Mouse (Mus musculus): ENCODE measurements around the gene Wiz. TPM values are rescaled to one million over a fixed set of nuclear protein-coding genes. Genes with fewer than 3 reads are reported as not detected.

Wiz gene
- polyA plus RNA-seq, 1 experiment from 2014 or later: 6.2 TPM

DNA sequence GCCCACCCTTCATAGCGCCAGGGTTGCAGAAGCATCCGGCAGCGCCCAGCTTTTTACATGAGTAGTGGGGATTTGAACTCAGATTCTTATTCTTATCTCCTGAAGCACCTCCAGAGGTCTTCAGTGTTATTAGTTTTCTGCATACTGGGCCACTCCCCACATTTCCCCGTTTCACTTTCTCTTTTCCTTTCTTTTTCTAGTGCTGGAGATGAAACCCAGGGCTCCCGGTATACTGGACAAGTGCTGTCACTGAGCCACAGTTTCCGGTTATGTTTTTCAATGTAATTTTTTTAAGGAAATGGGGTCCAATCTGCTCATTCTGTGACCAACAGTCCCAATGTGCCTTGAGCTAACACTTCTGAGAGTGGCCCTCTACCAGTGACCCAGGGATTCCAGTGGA lies 22.7 kb upstream of the Wiz start:
- WGBS (ENCODE audit: insufficient replicate concordance): 65% methylated on average over 6 of the region's 6 CpGs

DNA sequence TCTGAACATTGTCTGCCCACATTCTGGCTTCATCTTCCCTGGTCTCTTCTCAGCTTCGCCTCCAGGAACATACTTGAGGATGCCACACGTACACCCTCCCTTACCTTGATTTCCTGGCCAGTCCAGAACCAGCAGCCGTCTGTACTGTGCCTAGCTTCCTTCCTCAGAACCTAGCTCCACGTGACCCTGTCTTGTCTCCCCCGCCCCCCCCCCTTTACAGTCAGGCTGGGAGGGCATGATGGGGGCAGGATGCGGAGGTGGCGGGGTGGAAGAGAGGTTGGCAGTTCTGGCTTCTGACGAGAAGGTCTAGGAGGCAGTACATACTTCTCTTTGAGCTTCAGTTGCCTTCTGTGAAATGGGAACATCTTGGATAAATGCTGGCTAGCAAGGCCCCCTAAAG lies 14.2 kb upstream of the Wiz start, which contains the start of gene Rasal3:
Rasal3 (minus strand) TSS at position 167 of the 400 bp plus-strand sequence.
- no peaks in the 10 kb centered on the region for H3K9me3 ChIP-seq (replicated peaks)
- H3K27me3 ChIP-seq: 0 out of 2 replicates have a peak, but pooled peaks cover 5% of the 10 kb centered on the region
- no peak for ATAC-seq (ENCODE audit: insufficient read depth)
- H3K27ac ChIP-seq (replicated peaks): no peak within 1 kb of the TSS; the same call in 1 of the 2 replicates
- peaks cover 13% of the 10 kb centered on the region for H3K4me1 ChIP-seq (replicated peaks)
- peak within 1 kb of the TSS; percentile 47 for H3K4me3 ChIP-seq (replicated peaks)
- no peaks in the 10 kb centered on the region for H3K36me3 ChIP-seq (replicated peaks)
- peak within 1 kb of the TSS; percentile 60 for H3K4me2 ChIP-seq
- WGBS (ENCODE audit: insufficient replicate concordance): 25% methylated on average over 8 of the region's 8 CpGs
- peak within 1 kb of the TSS; percentile 41 for H3K9ac ChIP-seq

More for the DNA sequence above, 22.7 kb upstream of the Wiz start:
- no peak overlapping the region for H3K4me3 ChIP-seq (replicated peaks)
- H3K4me1 ChIP-seq (replicated peaks): 0 out of 2 replicates have a peak, but pooled peaks cover 5% of the 10 kb centered on the region
- no peaks in the 10 kb centered on the region for H3K9me3 ChIP-seq (replicated peaks)
- no peak for ATAC-seq (ENCODE audit: insufficient read depth)
- no peak overlapping the region for H3K4me2 ChIP-seq
- no peak overlapping the region for H3K9ac ChIP-seq
- no peaks in the 10 kb centered on the region for H3K27me3 ChIP-seq
- no peak overlapping the region for H3K27ac ChIP-seq (replicated peaks)
- no peaks in the 10 kb centered on the region for H3K36me3 ChIP-seq (replicated peaks)

DNA sequence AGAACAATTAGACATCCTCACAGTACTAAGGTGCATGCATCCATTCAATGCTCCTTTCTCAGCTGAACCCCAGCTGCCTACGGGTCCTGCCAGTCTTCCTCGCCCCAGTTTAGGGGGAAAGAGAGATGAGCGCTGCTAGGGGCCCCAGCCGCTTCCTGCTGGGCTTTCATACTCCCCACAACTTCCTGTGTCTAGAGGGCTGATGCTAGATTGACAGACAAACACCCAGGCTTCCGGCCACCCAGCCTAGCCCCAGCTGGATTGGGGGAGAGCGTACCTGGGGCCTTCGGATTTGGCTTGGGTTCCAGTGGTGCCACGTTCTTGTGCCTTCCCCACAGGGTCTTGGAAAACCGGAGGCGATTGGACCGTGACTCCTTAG lies 13.5 kb upstream of the Wiz start:
- H3K4me1 ChIP-seq (replicated peaks): peaks cover 13% of the 10 kb centered on the region
- WGBS (ENCODE audit: insufficient replicate concordance): 10% methylated on average over 11 of the region's 11 CpGs
- peak; percentile 54 for ATAC-seq (ENCODE audit: insufficient read depth)
- peaks cover 6% of the 10 kb centered on the region; the same call in 1 of the 2 replicates for H3K27me3 ChIP-seq
- H3K27ac ChIP-seq (replicated peaks): no peak overlapping the region; the same call in 1 of the 2 replicates
- H3K36me3 ChIP-seq (replicated peaks): no peaks in the 10 kb centered on the region
- H3K9me3 ChIP-seq (replicated peaks): no peaks in the 10 kb centered on the region
- H3K4me2 ChIP-seq: peak overlapping the region; percentile 60
- H3K4me3 ChIP-seq (replicated peaks): peak overlapping the region; percentile 47
- H3K9ac ChIP-seq: peak overlapping the region; percentile 41

DNA sequence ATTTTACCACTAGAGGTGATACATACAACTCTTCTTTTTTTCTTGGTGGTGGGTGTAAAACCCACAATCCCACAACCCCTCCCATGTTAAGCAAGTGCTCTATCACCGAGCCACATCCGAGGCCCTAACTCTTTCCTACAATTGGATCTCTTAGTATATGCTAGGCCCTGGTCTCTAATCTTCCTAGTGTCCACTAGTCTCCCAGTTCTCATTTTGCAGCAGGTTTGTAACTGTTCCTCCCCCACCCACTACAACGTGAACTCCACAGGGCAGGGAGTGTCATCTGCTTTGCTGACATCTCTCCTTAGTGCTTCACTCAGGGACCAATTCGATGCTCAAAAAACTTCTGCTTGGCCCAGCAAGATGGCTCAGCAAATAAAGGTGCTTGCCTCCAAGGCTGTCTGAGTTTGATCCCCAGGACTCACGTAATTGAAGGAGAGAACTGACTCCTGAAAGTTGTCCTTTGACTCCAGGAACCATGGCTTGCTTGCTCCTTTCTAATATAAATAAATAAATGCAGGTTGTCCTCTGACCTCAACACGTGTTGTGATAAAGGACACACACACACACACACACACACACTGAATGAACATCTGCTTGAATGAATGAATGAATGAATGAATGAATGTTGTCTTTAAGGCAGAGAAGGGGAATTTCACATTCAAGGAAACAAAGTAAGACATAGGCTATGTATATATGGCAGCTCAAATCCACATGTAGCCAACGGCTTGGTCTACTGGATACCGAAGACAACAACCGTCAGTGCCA lies 13.0 kb upstream of the Wiz start:
- Histone ChIP-seq H3K4me3 (replicated peaks) (peak overlapping the region; percentile 47), H3K36me3 (replicated peaks) (no peaks in the 10 kb centered on the region), H3K27me3 (peaks cover 11% of the 10 kb centered on the region), H3K4me2 (peak overlapping the region; percentile 60), H3K9ac (peak overlapping the region; percentile 41; the same call in 1 of the 2 replicates), H3K9me3 (replicated peaks) (no peaks in the 10 kb centered on the region), H3K27ac (replicated peaks) (no peak overlapping the region), H3K4me1 (replicated peaks) (peaks cover 13% of the 10 kb centered on the region)
- 19% methylated on average over 9 of the region's 9 CpGs for WGBS (ENCODE audit: insufficient replicate concordance)
- no peak for ATAC-seq (ENCODE audit: insufficient read depth)

DNA sequence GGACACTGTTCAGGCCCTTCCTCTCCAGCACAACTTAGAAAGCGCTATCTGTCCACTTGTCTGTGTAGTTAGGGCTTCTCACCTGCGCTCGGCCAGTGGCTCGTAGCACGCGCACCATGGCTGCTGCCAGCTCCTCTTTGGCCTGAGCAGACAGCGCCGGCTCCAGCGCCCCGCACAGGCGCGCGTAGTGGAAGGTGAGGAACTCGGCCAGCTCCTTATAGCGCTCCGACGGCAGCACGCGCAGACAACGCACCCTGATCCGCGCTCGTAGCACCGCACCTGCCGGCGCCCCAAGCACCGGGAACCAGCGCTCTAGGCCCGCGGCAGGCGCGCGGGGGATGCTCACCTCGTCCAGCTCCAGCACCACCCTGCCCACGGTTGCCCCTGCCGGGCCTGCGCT lies 7.0 kb upstream of the Wiz start:
- H3K4me2 ChIP-seq: peak overlapping the region; percentile 42
- no peak overlapping the region for H3K9ac ChIP-seq
- H3K27ac ChIP-seq (replicated peaks): no peak overlapping the region
- 55% methylated on average over 37 of the region's 37 CpGs for WGBS (ENCODE audit: insufficient replicate concordance)
- no peak for ATAC-seq (ENCODE audit: insufficient read depth)
- H3K27me3 ChIP-seq: peaks cover 42% of the 10 kb centered on the region
- H3K4me3 ChIP-seq (replicated peaks): 0 out of 2 replicates have a peak overlapping the region, but pooled peaks have one; percentile 6
- no peaks in the 10 kb centered on the region for H3K36me3 ChIP-seq (replicated peaks)
- peaks cover 16% of the 10 kb centered on the region for H3K4me1 ChIP-seq (replicated peaks)
- no peaks in the 10 kb centered on the region for H3K9me3 ChIP-seq (replicated peaks)

DNA sequence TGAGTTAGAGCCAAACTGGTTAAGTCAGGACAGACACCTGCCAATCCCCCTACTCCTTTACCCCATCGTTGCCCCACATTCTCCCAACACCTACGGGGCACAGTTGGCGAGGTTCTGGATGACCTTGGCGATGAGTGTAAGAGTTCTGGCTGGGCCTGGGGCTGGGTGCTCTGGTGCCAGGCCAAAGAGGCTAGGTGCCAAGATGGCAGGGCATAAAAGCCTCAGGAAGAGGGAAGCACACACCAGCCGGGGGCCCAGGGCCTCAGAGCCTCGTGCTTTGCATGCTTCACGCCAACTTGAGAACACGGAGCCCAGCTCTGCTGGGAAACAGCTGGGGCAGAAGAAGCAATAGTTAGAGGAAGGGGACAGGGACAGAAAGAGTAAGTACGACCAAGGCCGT lies 4.7 kb upstream of the Wiz start:
- peaks cover 41% of the 10 kb centered on the region for H3K27me3 ChIP-seq
- no peak for ATAC-seq (ENCODE audit: insufficient read depth)

DNA sequence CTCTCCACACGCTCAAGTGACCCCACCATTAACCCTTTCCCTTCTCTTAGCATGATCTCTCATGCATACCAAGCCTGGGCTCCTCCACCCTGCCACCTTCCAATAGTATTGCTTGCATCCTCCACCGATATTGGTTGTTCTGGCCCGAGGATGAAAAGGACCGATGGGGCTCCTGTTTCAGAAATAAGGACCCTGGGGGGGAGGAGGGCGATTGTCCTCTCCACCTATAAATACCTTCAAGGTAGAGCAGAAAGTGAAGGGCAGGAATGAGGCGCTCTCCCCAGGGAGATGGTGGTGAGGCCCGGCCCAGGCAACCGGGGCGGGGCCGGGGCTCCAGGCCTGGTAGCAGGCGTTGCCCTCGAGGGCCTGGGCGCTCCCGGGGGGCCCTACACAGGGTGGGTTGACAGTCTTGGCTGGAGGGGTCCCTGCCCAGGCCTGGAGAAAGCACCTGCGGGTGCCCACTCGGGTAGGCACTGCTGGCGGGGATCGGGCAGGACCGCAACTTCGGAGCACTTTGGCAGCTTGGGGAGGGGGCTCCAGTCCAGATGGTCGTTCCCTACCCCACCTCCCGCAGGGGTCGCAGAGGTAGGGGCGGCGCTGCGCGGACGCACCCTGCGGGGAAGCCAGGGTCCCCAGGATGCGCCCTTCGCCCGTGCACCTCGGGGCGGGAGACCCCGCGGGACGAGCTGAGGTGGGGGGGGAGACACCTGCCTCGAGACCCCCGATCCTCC lies 704 bp downstream of the Wiz start:
- Histone ChIP-seq H3K9me3 (replicated peaks) (no peaks in the 10 kb centered on the region), H3K27ac (replicated peaks) (peak overlapping the region; percentile 85), H3K4me3 (replicated peaks) (peak overlapping the region; percentile 73), H3K4me1 (replicated peaks) (peaks cover 40% of the 10 kb centered on the region), H3K4me2 (peak overlapping the region; percentile 99), H3K27me3 (peaks cover 18% of the 10 kb centered on the region), H3K9ac (peak overlapping the region; percentile 71), H3K36me3 (replicated peaks) (no peaks in the 10 kb centered on the region)
- ATAC-seq (ENCODE audit: insufficient read depth): peak; percentile 72
- WGBS (ENCODE audit: insufficient replicate concordance): 2% methylated on average over 39 of the region's 39 CpGs

More for the DNA sequence above, 4.7 kb upstream of the Wiz start:
- WGBS (ENCODE audit: insufficient replicate concordance): 70% methylated on average over 10 of the region's 10 CpGs
- Histone ChIP-seq H3K9me3 (replicated peaks) (no peaks in the 10 kb centered on the region), H3K9ac (no peak overlapping the region), H3K36me3 (replicated peaks) (no peaks in the 10 kb centered on the region), H3K27ac (replicated peaks) (no peak overlapping the region), H3K4me3 (replicated peaks) (no peak overlapping the region), H3K4me1 (replicated peaks) (peaks cover 24% of the 10 kb centered on the region), H3K4me2 (no peak overlapping the region)

DNA sequence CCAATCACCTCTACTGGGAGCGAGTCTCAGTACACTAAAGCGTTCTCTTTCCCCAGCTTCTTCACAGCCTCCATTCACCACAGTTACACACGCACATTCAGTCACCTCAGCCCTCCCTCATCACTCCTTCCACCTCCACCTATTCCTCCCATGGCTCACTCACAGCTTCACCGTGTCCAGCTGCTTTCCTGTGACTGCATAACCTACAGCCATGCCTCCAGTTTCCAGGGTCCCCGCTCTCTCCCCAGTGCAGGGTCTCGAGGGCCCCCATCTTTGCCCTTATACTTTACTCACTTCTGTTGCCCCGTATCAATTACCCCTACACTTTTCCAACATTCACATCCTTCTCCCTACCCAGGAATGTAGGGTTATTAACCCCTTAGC lies 1.3 kb downstream of the Wiz start:
- peak overlapping the region; percentile 73 for H3K4me3 ChIP-seq (replicated peaks)
- ATAC-seq (ENCODE audit: insufficient read depth): no peak
- 62% methylated on average over 7 of the region's 7 CpGs for WGBS (ENCODE audit: insufficient replicate concordance)
- peaks cover 38% of the 10 kb centered on the region for H3K4me1 ChIP-seq (replicated peaks)
- no peaks in the 10 kb centered on the region for H3K36me3 ChIP-seq (replicated peaks)
- peak overlapping the region; percentile 71; the same call in 1 of the 2 replicates for H3K9ac ChIP-seq
- peak overlapping the region; percentile 85; the same call in 1 of the 2 replicates for H3K27ac ChIP-seq (replicated peaks)
- H3K4me2 ChIP-seq: peak overlapping the region; percentile 99
- H3K27me3 ChIP-seq: peaks cover 18% of the 10 kb centered on the region
- no peaks in the 10 kb centered on the region for H3K9me3 ChIP-seq (replicated peaks)

DNA sequence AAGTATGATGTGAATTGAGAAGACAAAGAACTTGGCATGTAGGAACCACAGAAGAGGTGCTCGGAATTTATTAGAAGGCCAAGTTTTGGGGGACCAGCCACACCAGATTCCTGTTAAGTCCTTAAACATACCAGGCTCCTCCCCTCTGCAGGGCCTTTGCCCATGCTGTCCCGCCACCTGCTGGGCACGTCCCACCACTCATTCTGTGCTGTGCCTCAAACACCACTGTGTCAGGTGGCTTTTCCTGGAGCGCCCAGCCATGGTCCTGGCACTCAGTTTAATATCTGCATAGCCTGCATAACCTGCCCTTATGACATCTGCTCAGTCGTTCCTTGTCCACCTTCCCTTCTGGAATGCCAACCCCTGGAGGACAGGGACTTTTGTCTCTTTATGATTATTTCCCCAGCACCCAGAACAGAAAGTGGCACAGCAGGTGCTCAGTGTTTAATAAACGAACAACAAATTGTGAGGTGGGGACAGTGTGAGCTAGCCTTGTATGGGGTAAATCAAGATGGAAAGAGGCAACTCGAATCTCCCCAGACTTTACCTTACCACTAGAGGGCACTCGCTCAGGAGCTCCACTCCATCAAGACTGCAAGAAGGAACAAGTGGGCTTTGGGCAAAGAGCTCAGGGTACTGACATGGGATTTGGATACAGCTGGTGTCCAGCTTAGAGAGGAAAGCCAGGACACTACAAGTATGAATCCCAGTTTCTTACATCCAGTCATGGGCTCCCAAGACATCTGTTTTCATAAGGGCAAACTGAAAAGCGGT lies 2.4 kb downstream of the Wiz start:
- Histone ChIP-seq H3K27me3 (peaks cover 7% of the 10 kb centered on the region; the same call in 1 of the 2 replicates), H3K4me1 (replicated peaks) (peaks cover 30% of the 10 kb centered on the region), H3K27ac (replicated peaks) (no peak overlapping the region), H3K4me3 (replicated peaks) (no peak overlapping the region), H3K4me2 (no peak overlapping the region), H3K9me3 (replicated peaks) (no peaks in the 10 kb centered on the region), H3K9ac (no peak overlapping the region), H3K36me3 (replicated peaks) (no peaks in the 10 kb centered on the region)
- no peak for ATAC-seq (ENCODE audit: insufficient read depth)
- 44% methylated on average over 9 of the region's 9 CpGs for WGBS (ENCODE audit: insufficient replicate concordance)

DNA sequence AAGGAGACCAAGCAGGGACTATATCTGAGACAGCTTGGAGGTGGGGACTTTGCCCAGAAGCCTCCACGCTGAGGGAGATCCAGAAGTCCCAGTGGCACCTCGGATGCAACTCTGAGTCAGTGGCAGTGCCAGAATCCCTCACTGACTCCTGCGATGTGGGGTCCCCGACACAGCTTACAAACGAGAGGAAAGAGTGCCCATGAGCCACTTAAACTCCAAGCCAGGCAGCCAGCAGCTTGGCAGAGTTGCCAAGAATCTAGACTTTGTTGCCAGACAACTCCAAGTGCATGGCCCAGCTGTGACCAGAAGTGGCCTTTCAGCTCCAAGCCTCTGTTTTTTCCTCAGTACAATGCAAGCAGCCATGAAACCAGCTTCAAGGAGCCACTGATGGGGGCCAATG lies 5.6 kb downstream of the Wiz start:
- no peaks in the 10 kb centered on the region for H3K9me3 ChIP-seq (replicated peaks)
- no peak overlapping the region for H3K4me3 ChIP-seq (replicated peaks)
- no peak overlapping the region for H3K9ac ChIP-seq
- H3K4me1 ChIP-seq (replicated peaks): peaks cover 19% of the 10 kb centered on the region
- no peak overlapping the region for H3K4me2 ChIP-seq
- H3K36me3 ChIP-seq (replicated peaks): no peaks in the 10 kb centered on the region
- ATAC-seq (ENCODE audit: insufficient read depth): no peak
- 75% methylated on average over 5 of the region's 5 CpGs for WGBS (ENCODE audit: insufficient replicate concordance)
- H3K27ac ChIP-seq (replicated peaks): no peak overlapping the region
- no peaks in the 10 kb centered on the region for H3K27me3 ChIP-seq

All from liver, embryonic 15.5 days (tissue).